Mouse (Mus musculus) cerebellum, postnatal 36 days (tissue): ENCODE results near the gene Zdhhc20.

Experiments
- DNase-seq, 2 experiments: peaks; one replicate each; pipeline ENCODE4 v3.0.0; 2021 to 2022; ENCODE audit warnings: mixed read lengths in 2 of 2

Gene Zdhhc20

GRCm38 (mm10) chr14:57820839-57821238, 69.2 kb downstream of the Zdhhc20 start:
- no peak for DNase-seq

GRCm38 (mm10) chr14:57811844-57812243, 78.2 kb downstream of the Zdhhc20 start:
- no peak for DNase-seq

GRCm38 (mm10) chr14:57810886-57811285, 79.2 kb downstream of the Zdhhc20 start:
- no peak for DNase-seq

GRCm38 (mm10) chr14:57808558-57808957, 81.5 kb downstream of the Zdhhc20 start:
- DNase-seq: no peak

GRCm38 (mm10) chr14:57803731-57804130, 86.3 kb downstream of the Zdhhc20 start:
- no peak for DNase-seq

- DNase-seq: peak; percentile 95 to 96
These were observed 91.8 kb downstream of the Zdhhc20 start, which contains the start of gene Sap18 for GRCm38 (mm10) chr14:57797991-57798931. Gene Sap18 (plus strand): TSS chr14:57798180.

GRCm38 (mm10) chr14:57797551-57797950, 92.5 kb downstream of the Zdhhc20 start:
- DNase-seq: peak in 1 of 2 experiments; percentile 16

GRCm38 (mm10) chr14:57791171-57791570, 98.9 kb downstream of the Zdhhc20 start:
- no peak for DNase-seq

- no peak for DNase-seq
These were observed 100.3 kb downstream of the Zdhhc20 start for GRCm38 (mm10) chr14:57789759-57790158.

GRCm38 (mm10) chr14:57789311-57789710, 100.8 kb downstream of the Zdhhc20 start:
- no peak for DNase-seq

GRCm38 (mm10) chr14:57787406-57787805, 102.7 kb downstream of the Zdhhc20 start:
- no peak for DNase-seq
